Mouse (Mus musculus) cerebellum, postnatal 10 days (tissue): ENCODE data around the gene Dera.
A peak's percentile ranks its signal among the peaks of the same experiment; 100 is the strongest.

Experiments
- DNase-seq, 2 experiments: peaks; one replicate each; pipeline ENCODE4 v3.0.0; 2021; ENCODE audit warnings: mixed read lengths in 2 of 2

Dera gene

GRCm38 (mm10) chr6:137806806-137807205, 52.5 kb downstream of the Dera start:
- no peak for DNase-seq

GRCm38 (mm10) chr6:137807296-137807695, 53.0 kb downstream of the Dera start:
- no peak for DNase-seq

GRCm38 (mm10) chr6:137808706-137809105, 54.4 kb downstream of the Dera start:
- DNase-seq, result no peak

GRCm38 (mm10) chr6:137810136-137810535, 55.8 kb downstream of the Dera start:
- DNase-seq, result no peak

- no peak for DNase-seq
Observed at GRCm38 (mm10) chr6:137814006-137814405, 59.7 kb downstream of the Dera start.

- no peak for DNase-seq
Observed at GRCm38 (mm10) chr6:137816508-137816907, 62.2 kb downstream of the Dera start.

- DNase-seq, result peak; percentile 37 to 60
Observed at GRCm38 (mm10) chr6:137822550-137822949, 68.2 kb downstream of the Dera start.

GRCm38 (mm10) chr6:137824046-137825021, 70.0 kb downstream of the Dera start:
- DNase-seq, result no peak

GRCm38 (mm10) chr6:137825022-137825613, 70.8 kb downstream of the Dera start:
- DNase-seq, result no peak

- DNase-seq, result no peak
Observed at GRCm38 (mm10) chr6:137829056-137829776, 74.9 kb downstream of the Dera start.

GRCm38 (mm10) chr6:137836799-137837198, 82.5 kb downstream of the Dera start:
- no peak for DNase-seq

GRCm38 (mm10) chr6:137843337-137843736, 89.0 kb downstream of the Dera start:
- no peak for DNase-seq

GRCm38 (mm10) chr6:137857198-137858194, 103.2 kb downstream of the Dera start:
- DNase-seq, result no peak

- no peak for DNase-seq
Observed at GRCm38 (mm10) chr6:137869903-137870580, 115.7 kb downstream of the Dera start.

GRCm38 (mm10) chr6:137870667-137871066, 116.3 kb downstream of the Dera start:
- DNase-seq, result no peak

- DNase-seq, result peak; percentile 76
Observed at GRCm38 (mm10) chr6:137872055-137872735, 117.8 kb downstream of the Dera start.

- peak; percentile 3 to 12 for DNase-seq
Observed at GRCm38 (mm10) chr6:137874471-137875244, 120.3 kb downstream of the Dera start.

- no peak for DNase-seq
Observed at GRCm38 (mm10) chr6:137885644-137886043, 131.3 kb downstream of the Dera start.

- DNase-seq, result no peak
Observed at GRCm38 (mm10) chr6:137886210-137886979, 132.0 kb downstream of the Dera start.
